Mouse (Mus musculus) embryonic fibroblast, embryonic 13.5 days (primary cell): ENCODE measurements around the gene Taf8. TPM values are rescaled to one million over a fixed set of nuclear protein-coding genes. Genes with fewer than 3 reads are reported as not detected.
A peak's percentile ranks its signal among the peaks of the same experiment; 100 is the strongest.

Experiments
- H3K27ac ChIP-seq: 2 replicates; pipeline ENCODE4 v1.5.1; 2012; ENCODE audit warnings: low read length, control low read depth, inconsistent platforms; ENCODE audit not compliant: insufficient read depth
- H3K4me1 ChIP-seq: 2 replicates; pipeline ENCODE4 v1.6.1; 2011; ENCODE audit warnings: low read length; ENCODE audit not compliant: control insufficient read depth, insufficient read depth
- H3K4me3 ChIP-seq: 2 replicates; pipeline ENCODE4 v1.5.1; 2011; ENCODE audit warnings: mild to moderate bottlenecking, control low read depth, low read length; ENCODE audit not compliant: insufficient read depth
- CTCF ChIP-seq: IDR thresholded peaks from 2 replicates; pipeline ENCODE4 v1.5.1; 2011; ENCODE audit warnings: mild to moderate bottlenecking, control low read depth, low read length, moderate library complexity, borderline replicate concordance; ENCODE audit not compliant: insufficient read depth
- POLR2A ChIP-seq: IDR thresholded peaks from 2 replicates; pipeline ENCODE4 v1.6.1; 2011; ENCODE audit warnings: low read depth, mild to moderate bottlenecking, control low read depth, low read length, moderate library complexity
- polyA plus RNA-seq: library from polyadenylated mRNA; stranded (reverse); fragments of >200 nt; gene quantifications from 2 replicates; pipeline ENCODE4 v1.2.4, GENCODE M21; 2011; ENCODE audit warnings: low read depth; ENCODE audit not compliant: missing spikeins, insufficient read length

Taf8 gene
- polyA plus RNA-seq, 1 experiment = 16.0 TPM

GRCm38 (mm10) chr17:47490791-47491190, 11.3 kb downstream of the Taf8 start:
- Histone ChIP-seq H3K27ac (no peak overlapping the region), H3K4me3 (no peak overlapping the region), H3K4me1 (0 out of 2 replicates have a peak, but pooled peaks cover 3% of the 10 kb centered on the region)
- TF ChIP-seq CTCF (peak; percentile 13; the same call in 1 of the 2 replicates), POLR2A (no peak)

GRCm38 (mm10) chr17:47485791-47486190, 16.3 kb downstream of the Taf8 start:
- TF ChIP-seq POLR2A (no peak), CTCF (no peak)
- H3K4me3 ChIP-seq = no peak overlapping the region
- H3K27ac ChIP-seq = no peak overlapping the region
- H3K4me1 ChIP-seq = 0 out of 2 replicates have a peak, but pooled peaks cover 3% of the 10 kb centered on the region

- Histone ChIP-seq H3K27ac (no peak overlapping the region), H3K4me3 (no peak overlapping the region), H3K4me1 (0 out of 2 replicates have a peak, but pooled peaks cover 6% of the 10 kb centered on the region)
- TF ChIP-seq POLR2A = no peak
- TF ChIP-seq CTCF = no peak
These were observed 17.1 kb downstream of the Taf8 start for GRCm38 (mm10) chr17:47484993-47485392.

- TF ChIP-seq POLR2A (no peak), CTCF (no peak)
- no peak overlapping the region for H3K27ac ChIP-seq
- H3K4me3 ChIP-seq = no peak overlapping the region
- H3K4me1 ChIP-seq = 0 out of 2 replicates have a peak, but pooled peaks cover 6% of the 10 kb centered on the region
These were observed 17.7 kb downstream of the Taf8 start for GRCm38 (mm10) chr17:47484241-47484921.

- TF ChIP-seq POLR2A = no peak
- peak; percentile 83 for TF ChIP-seq CTCF
- Histone ChIP-seq H3K27ac (no peak overlapping the region), H3K4me3 (no peak overlapping the region), H3K4me1 (0 out of 2 replicates have a peak, but pooled peaks cover 2% of the 10 kb centered on the region)
These were observed 19.7 kb downstream of the Taf8 start for GRCm38 (mm10) chr17:47482401-47482800.

GRCm38 (mm10) chr17:47479887-47480286, 22.2 kb downstream of the Taf8 start:
- Histone ChIP-seq H3K4me1 (0 out of 2 replicates have a peak, but pooled peaks cover 2% of the 10 kb centered on the region), H3K27ac (no peak overlapping the region), H3K4me3 (no peak overlapping the region)
- TF ChIP-seq CTCF = no peak
- TF ChIP-seq POLR2A = no peak

GRCm38 (mm10) chr17:47475714-47476113, 26.4 kb downstream of the Taf8 start:
- TF ChIP-seq POLR2A (no peak), CTCF (peak; percentile 58; the same call in 1 of the 2 replicates)

GRCm38 (mm10) chr17:47475181-47475580, 26.9 kb downstream of the Taf8 start:
- Histone ChIP-seq H3K4me3 (no peak overlapping the region), H3K27ac (no peak overlapping the region), H3K4me1 (peaks cover 5% of the 10 kb centered on the region; the same call in 1 of the 2 replicates)
- no peak for TF ChIP-seq POLR2A
- TF ChIP-seq CTCF = no peak

More at GRCm38 (mm10) chr17:47475714-47476113, 26.4 kb downstream of the Taf8 start:
- H3K4me1 ChIP-seq = peaks cover 7% of the 10 kb centered on the region; the same call in 1 of the 2 replicates
- no peak overlapping the region for H3K27ac ChIP-seq
- H3K4me3 ChIP-seq = no peak overlapping the region

GRCm38 (mm10) chr17:47474250-47474649, 27.8 kb downstream of the Taf8 start:
- no peak overlapping the region for H3K27ac ChIP-seq
- peaks cover 5% of the 10 kb centered on the region; the same call in 1 of the 2 replicates for H3K4me1 ChIP-seq
- TF ChIP-seq CTCF = no peak
- no peak for TF ChIP-seq POLR2A
- no peak overlapping the region for H3K4me3 ChIP-seq

- no peak overlapping the region for H3K4me3 ChIP-seq
- TF ChIP-seq CTCF (peak; percentile 93), POLR2A (no peak)
- peaks cover 5% of the 10 kb centered on the region; the same call in 1 of the 2 replicates for H3K4me1 ChIP-seq
- no peak overlapping the region for H3K27ac ChIP-seq
These were observed 28.6 kb downstream of the Taf8 start for GRCm38 (mm10) chr17:47473434-47473974.
